Mouse (Mus musculus) right cerebral cortex, postnatal 4 days (tissue): ENCODE measurements around the gene Cldn14.
"Not testable (repeated sequence)": the region's sequence is repeated elsewhere in the genome, so short reads cannot be mapped to it uniquely, and the experiment has no call there.

Source experiments
- DNase-seq: peaks from one replicate; pipeline ENCODE4 v3.0.0-alpha.2; 2022

Cldn14 gene

DNA sequence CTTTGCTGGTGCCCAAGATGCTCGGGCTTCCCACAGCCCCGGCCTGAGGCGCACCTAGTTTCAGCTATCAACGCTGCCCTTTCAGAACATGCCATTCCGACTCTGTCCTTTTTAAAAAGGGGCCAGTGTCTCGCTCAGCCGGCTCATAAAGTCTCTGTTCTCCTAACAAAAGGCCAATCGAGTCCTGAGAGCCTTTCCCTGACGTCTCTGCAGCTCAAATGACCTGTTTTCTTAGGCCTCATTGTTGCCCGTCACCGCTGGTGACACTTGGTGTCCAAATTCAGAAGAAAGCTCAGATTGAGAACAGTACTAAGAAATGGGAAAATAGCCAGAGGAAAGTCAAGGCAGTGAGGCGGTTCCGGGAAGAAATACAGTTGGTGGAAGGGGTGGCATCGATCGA lies at the start of gene Cldn14:
TSS of gene Cldn14 (minus strand) at position 101 of the 400 bp plus-strand sequence.
- no peak for DNase-seq

DNA sequence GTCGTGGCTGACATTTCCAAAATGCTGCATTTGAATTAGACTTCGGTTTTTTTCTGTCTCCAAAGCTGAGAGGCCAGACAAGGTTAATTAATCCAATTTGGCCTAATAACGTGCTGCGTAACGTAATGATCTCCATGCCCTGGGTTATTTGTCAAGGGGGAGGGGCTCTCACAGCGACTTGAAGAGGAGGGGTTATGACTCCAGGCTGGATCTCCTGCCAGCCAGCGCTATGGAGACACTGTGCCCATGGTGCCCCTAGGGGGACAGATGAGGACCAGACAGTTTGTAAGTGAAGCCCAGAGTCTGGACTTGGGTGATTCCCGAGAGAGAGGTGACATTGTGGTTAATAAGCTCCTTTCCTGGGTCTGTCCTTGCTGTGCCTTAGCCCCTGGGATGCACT lies 46.9 kb upstream of the Cldn14 start:
- no peak for DNase-seq

DNA sequence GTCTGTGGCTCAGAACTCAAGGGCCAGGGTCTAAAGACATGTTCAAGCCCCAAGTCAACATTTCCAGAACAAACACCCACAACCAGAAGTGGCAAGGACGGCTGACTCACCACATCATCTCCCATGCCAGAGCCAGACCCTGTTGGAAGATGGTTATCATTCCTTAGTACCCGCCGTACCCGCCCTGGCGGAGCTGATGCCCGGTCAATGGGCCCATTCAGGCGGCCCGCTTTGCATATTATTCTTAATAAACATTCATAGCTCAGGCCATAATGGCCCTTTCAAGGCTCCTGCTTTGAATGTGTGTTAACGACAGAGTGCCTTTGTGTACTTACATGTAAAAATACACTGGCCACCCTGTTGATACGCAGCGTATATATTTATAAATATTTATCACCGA lies 46.5 kb upstream of the Cldn14 start:
- DNase-seq, result no peak

DNA sequence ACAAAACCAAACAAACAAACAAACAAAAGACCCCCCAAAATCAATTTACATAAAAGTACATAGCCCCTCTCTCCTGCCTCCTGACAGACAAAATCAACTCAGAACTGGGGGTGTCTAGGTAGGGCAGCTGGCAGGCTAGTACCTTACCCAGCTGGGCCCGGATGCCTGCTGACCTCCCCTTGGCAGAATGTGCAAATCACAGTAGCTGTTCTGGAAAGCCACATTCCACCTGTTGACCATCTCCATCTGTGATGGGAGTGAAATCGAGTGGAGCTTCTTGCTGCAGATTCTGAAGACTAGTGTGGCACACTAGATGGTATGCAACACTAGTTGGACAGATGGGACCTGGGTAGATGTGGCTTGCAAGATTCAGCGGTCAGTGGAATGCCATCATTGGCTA lies 41.7 kb upstream of the Cldn14 start:
- DNase-seq, result no peak

DNA sequence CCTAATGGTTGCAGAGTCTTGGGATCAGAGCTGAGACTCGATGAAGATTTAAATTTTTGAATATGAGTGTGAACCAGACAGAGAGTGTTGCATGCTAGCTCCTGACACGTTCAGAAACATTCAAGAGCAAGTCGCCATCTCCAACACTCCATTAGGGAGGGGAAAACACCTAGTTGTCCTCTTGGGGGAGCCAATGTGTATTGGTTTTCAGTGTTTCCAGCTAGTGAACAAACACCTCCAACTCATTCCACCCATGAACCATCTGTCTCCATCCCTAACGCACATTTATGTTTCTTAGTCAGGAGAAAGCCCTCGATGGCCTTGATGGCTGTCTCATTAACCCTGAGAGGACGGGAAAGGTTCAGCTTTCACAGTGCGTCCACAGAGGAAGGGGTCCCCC lies 36.4 kb upstream of the Cldn14 start:
- DNase-seq, result no peak

DNA sequence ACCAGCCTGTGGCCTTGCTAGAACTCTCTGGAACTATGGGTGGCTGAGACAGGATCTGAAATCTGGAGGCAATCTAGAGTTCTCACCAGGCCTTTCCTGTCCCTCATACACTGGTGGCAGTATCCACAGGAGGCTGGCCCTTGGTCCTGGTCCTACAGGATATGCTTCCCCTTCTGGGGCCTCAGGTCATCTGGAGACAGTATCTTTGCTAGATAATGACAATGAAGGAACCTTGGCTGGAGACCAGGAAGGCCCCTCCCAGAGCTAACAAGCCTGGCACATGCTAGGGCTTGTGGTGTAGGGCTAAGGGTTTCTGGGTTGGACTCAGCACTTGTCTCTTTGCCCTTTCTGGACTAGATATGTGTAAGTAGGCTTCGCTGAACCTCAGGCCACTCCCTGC lies 35.2 kb upstream of the Cldn14 start:
- no peak for DNase-seq

DNA sequence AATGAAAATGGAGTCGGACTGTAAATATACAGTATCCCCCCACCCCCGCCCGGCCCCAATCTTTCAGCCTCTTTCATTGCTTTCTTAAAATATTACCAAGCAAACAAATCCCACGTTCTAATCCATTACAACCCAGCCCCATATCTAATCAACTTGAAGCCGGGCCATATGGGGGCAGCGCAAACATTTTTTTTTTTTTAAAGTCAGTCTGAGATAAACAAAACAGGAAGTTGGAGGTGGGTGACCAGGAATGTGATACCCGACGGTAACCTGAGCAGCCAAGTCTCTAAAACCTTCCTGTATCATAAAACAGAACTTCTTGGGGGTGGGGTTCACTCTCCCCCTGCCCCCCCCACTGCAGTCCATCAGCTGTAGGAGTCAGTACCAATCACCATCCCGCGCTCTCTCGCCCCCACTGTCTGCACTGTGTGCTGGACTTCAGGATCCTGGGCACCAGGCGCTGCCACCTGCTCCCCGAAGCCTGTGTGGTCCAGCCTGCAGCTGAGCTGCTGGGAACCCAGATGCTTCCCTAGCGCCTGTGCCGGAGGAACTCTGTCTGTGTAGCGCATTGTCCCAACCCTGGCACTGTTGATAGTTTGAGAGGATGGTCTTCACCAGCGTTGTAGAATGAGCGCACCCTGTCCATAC lies 32.6 kb upstream of the Cldn14 start:
- no peak for DNase-seq

DNA sequence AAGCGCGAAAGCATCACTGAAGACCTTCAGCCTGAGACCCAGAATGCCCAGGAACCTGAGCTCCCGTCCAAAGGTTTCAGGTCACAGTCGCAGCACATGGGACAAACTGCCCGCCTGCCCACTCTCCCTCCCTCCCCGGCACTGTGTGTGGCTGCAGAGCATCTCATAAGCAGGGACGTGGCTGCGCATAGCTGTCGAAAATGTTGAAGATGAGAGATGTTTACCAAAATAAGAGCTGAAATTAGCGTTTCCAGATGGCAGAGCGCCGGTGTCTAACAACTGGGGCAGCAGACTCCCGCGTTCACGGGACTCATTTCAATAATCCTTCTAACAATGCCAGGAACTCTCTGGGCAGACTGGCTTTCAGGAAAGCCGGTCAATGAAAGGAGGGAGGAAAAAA lies 31.8 kb upstream of the Cldn14 start:
- DNase-seq, result no peak

DNA sequence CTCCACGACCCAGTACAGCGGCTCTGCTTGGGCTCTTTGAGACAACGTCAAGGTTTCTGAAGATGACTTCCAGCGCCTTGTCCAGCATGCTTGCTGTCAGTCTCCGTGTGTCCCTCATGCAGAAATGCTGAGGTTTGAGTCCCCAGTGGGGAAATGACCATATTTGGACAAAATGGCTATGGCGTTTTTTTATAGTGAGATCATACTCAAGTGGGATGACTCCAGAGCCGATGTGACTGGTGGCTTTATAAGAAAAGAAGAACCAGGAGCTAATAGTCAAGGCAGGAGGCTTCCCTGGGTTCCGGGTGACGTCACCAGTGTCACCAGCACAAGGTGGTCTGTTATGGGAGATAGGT lies 30.3 kb upstream of the Cldn14 start:
- DNase-seq, result no peak

DNA sequence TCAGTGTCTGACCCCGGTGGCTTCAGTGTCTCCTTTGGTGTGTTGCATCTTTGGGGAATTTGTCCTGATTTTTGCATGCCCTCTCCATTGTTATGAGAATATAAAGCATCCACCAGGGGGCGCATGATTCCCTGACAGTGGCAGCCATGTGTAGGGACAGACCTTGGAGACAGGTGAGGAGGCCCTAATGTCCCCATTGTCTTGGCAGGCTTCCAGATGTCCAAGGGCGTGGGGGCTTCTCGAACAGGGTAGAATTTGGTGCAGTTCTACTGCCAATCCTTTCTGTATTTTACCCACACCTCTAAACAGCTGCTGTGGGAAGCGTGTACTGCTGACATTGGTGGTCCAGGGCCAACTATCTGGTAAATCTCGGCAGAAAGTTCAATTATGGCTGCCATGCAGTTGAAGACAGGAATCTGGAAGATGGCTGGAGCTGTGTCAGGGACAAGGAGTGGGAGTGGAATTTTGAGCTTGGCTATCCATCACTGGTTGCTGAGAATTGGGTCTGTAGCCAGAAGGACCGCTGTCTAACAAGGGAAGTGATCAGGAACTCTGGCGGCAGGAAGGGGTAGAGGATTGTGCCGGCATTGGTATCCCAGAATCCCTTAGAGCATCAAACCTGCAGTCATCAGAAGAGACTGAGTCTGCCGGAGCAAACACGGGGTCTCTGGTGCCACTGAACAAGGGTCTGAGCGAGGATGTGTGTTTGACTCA lies 29.8 kb upstream of the Cldn14 start:
- DNase-seq, result peak; percentile 58

DNA sequence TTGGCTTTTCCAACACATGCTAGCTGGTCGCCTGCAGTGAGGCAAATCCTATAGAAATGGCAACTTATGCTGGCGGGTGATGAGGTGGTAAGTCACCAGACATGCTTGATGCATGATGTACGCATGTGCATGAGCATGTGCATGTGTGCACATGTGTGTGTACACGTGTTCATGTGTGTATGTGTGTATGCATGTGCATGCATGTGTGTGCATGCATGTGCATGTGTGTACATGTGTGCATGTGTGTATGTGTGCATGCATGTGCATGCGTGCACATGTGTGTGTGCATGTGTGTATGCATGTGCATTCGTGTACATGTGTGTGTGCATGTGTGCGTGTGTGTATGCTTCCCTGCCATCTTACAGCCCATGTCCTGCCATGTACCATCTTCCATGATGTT lies 28.6 kb upstream of the Cldn14 start:
- DNase-seq, result no peak

DNA sequence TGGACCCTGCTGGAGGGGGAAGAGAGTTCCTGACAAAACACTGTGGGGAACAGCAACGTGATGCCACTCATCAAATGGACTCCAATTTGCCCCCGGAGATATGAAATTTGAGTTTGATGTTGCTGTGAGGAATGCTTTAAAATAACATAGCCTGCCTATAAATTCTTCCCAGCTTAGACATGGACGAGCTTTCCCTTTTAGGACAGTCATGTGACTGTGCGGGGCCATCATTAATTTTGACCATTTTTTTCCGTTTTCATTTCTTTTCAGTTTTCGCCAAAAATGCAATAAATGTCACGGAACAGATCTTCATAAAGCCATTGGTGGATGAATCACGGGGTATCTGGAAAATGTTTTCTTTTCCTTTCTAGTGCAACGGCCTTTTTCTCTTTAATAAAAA lies 25.5 kb upstream of the Cldn14 start:
- DNase-seq, result no peak

DNA sequence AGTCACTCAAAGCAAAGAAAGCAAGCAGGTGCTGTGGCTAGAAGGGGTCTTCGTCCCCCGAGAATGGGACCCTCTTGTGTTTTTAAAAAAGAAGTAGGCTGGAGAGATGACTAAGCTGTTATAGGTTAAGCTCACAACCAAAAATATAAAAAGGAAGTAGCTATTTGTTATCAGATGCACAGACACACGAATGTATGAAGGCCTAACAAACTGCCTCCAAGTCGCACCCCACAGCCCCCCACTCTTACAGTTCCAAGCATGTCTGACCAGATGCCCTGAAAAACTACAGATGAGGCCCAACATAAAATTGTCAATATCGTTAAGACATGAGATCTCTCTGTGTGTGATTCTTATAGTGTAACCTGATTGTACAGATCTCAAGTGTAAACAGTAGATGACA lies 23.6 kb upstream of the Cldn14 start:
- no peak for DNase-seq

DNA sequence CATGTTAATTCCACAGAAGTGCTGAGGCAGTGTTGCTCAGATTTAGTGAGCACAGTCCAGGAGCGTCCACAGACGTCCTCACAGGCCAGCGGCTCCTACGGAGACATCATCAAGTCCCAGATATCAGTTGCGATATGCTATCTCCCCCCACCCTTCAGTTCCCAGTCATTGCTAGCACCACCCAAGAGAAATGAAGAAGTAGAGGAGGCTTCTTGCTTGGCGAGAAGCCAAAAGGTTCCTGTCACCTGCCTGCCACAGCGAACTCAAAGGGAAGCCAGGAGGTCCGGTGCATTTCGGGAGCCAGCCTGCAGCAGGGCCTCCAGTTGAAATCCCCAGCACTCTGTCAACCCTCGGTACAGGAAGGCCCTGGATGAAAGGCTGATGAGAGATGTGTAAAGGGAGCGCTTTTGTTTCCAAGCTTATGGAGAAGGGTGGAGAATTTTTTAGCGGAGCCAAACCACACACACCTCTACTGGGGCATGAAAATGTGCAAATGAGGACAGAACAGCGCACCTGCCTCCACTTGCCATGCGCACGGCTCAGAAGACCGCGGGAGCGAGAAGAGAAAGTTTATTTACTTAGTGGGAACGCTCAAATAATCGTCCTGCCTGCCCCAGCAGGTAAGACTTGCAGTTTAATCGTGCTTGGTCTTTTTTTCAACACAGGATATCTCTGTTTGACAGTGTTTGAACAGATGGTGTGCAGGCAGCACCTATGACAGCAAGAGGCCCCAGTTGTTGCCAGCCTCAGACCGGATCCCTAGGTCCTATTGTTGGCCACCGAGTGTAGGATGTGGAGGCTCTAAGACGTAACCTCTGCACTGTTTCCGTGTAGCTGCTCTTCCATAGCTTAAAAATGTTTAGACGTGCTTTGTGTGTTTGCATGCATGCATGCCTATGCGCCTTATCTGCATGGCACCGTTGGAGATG lies 15.0 kb upstream of the Cldn14 start:
- no peak for DNase-seq

DNA sequence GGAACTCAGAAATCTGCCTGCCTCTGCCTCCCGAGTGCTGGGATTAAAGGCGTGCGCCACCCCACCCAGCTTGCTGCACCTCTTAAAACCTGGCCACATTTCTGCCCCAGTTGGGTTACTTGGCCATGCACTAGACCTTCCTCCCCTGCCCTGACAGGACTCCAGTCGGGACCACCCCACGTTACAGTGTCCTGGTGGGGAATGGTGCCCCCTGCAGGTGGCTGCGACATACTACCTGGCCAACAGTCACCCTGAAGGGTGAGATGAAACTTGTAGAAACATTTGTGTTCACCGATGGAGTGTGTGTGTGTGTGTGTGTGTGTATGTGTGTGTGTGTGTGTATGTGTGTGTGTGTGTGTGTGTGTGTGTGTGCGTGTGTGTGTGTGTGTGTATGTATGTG lies 11.1 kb upstream of the Cldn14 start:
- not testable (repeated sequence) for DNase-seq

DNA sequence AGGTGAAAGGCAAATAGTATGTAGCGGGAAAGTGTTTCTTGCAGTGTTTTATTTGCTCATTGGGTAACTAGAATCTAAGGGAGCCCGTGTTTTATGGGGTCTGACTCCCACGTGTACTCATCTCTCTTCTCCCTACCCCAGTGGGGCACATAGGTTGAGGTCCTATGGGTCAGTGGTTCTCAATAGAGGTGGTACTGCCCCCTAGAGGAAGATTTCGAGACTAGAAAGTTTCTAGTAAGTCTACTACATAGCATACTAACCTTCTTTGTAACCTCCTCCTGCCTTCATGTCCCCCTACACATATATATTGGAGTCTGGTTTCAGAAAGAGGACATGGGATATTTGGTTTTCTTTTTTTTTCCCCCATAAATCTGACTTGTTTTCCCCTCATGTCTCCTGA lies 9.3 kb upstream of the Cldn14 start:
- no peak for DNase-seq

DNA sequence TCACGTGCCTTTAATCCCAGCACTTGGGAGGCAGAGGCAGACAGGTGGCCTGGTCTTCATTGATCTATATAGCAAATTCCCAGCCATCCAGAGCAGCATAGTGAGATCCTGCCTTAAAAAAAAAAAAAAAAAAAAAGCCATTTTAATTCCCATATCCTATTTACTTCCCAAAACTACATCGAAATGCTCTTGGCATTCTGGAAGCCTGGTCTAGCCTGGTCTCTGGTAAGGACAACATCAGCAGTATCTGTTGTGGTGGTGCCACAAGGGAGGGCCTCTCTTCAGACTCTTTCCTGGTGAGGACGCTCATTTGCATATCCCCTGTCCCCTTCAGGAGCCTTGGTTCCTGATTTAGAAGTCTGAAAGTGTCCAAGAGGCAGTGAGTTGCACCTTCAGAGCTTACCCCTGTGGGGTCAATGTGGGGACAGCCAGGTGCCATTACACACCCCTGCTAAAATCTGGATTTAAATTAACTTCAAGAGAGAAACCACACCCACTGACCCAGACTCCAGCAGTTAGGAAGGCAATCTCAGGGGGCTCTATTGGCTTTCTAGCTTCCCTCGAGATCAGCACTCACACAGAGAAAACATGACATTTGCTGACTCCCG lies 6.0 kb upstream of the Cldn14 start:
- no peak for DNase-seq

DNA sequence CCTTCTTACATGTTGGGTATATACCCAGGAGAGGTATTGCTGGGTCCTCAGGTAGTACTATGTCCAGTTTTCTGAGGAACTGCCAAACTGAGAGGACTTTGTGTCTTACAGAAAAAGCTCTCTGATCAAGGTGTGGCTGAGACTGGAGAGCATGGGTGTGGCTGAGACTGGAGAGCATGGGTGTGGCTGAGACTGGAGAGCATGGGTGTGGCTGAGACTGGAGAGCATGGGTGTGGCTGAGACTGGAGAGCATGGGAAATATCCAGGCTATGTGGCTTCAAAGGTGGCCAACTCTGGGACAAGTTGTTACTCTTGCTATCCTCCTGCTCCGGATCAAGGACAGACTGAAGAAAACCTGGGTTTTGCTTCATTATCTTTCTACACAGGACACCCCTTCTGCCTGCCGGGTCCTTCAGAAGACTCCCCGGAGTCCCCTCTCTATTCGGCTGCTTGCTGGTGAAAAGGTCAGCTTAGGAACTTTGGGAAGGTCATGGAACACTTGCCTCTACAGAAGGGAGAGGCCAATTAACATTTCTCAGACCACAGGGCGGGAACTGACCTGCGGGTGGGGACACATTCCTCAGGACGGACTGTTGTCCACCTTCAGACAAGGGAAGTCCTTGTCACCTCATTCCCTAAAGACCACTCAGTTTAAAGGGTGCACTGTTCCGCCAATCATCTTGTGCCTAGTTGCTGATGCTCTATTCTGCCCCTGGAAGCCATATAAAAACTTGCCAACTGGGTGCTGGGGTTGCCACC lies 4.9 kb upstream of the Cldn14 start:
- not testable (repeated sequence) for DNase-seq

DNA sequence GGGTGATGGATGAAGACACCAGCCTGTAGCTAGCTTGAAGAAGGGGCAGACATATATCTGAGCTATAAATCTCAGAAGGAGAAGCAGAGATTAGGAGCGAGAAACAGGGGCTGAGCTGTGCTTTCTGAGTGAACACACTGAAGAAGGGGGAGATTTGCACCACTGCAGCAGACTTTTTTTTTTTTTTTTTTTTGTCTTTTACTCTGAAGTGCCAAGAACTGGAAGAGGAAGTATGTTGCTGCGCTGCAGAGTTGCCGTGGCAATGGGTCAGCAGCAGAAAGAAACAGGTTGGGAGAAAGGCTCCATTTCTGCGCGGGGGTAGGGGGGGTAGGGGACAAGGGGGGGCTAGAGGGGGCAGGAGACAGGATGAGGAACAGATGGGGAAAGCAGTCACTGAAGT lies 2.6 kb upstream of the Cldn14 start:
- no peak for DNase-seq

DNA sequence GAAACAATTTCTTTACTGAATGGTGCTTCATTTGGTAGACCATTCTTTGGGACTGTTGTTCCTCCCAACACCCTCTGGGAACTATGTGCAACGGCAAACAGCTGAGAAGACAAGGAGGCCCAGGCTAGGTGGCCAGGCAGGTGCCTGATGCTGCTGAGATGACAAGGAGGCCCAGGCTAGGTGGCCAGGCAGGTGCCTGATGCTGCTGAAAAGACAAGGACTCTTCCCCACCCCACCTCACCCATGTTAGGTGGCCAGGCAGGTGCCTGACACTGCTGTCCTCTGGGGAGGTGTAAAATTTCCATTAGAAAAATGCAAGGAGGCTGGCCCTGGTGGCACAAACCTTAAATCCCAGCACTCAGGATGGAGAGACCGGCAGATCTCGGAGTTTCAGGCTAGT lies 2.0 kb upstream of the Cldn14 start:
- DNase-seq, result no peak

DNA sequence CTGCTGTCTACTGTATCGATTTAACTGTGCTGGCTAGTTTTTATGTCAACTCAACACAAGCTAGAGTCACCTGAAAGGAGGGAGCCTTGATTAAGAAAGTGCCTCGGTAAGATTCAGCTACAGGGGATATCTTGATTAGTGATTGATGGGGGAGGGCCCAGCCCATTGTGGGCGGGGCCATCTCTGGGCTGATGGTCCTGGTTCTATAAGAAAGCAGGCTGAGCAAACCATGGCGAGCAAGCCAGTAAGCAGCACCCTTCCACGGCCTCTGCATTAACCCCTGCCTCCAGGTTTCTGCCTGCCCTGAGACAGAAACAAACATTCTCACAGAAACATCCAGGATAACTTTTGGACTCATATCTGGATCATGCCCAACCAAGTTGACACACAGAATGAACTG lies 1.5 kb upstream of the Cldn14 start:
- no peak for DNase-seq

DNA sequence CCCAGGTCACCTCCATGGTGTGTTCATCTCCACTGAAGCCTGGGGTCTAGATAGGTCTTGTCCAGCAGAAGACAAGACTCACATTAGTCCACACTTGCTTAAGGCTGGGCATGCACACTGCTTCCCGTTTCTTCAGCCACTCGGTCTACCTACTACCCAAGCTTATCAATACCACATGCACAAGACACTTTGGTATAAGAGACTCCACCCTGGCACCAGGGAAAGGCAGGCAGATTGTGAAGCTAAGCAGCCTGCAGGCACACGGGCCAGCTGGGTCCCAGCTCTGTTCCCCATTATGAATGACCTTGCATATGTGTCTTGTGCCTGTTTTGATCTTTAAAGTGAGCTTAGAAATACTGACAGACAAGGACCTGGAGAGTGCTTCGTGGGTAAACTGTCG lies 719 bp upstream of the Cldn14 start:
- no peak for DNase-seq
